8 mouse cellular contexts compared by ENCODE assay signal in genomic region chr14:55767519-55768414, GRCm38 (mm10). TPM values are rescaled to one million over a fixed set of nuclear protein-coding genes. Genes with fewer than 3 reads are reported as not detected.
A peak's percentile ranks its signal among the peaks of the same experiment; 100 is the strongest.
DNase-seq lines count a peak whose midpoint lies in the region; ATAC-seq and TF ChIP-seq lines count a peak whose summit lies in the region.

No protein-coding gene starts in this region.

- no peak for TF ChIP-seq POLR2A in bone marrow, adult 2 months (IDR thresholded peaks at IDR 0.05; ENCODE audit: borderline replicate concordance, control insufficient read depth, low read depth, low read length)
- no peak; the same call in 1 of the 2 replicates for TF ChIP-seq POLR2A in embryonic fibroblast, embryonic 13.5 days (IDR thresholded peaks at IDR 0.05; ENCODE audit: low read depth, low read length)

- H3K9ac ChIP-seq in limb, embryonic 11.5 days (ENCODE audit: low read length) = peak overlapping the region; percentile 61

- DNase-seq in frontal cortex, postnatal 14 days (ENCODE audit: low spot score in 2 of 2) = no peak
- peak; percentile 75 for DNase-seq in hindbrain, embryonic 10.5 days (ENCODE audit: low spot score)
- DNase-seq in limb, embryonic 11.5 days (ENCODE audit: low spot score) = peak; percentile 83
- peak; percentile 69 for DNase-seq in mesoderm, embryonic 11.5 days (ENCODE audit: low read depth, low spot score)
- peak; percentile 68 for DNase-seq in testis, postnatal 10 days (ENCODE audit: low spot score)

- no peaks in the 10 kb centered on the region for H3K9me3 ChIP-seq in hindbrain, embryonic 10.5 days
- H3K9me3 ChIP-seq in limb, embryonic 11.5 days (ENCODE audit: control insufficient read depth, low read length) = no peaks in the 10 kb centered on the region

- H3K27me3 ChIP-seq in hindbrain, embryonic 10.5 days (ENCODE audit: insufficient read depth, poor library complexity, severe bottlenecking) = peaks cover 85% of the 10 kb centered on the region
- H3K27me3 ChIP-seq in limb, embryonic 11.5 days (ENCODE audit: control insufficient read depth, insufficient read depth, low read length) = peaks cover 12% of the 10 kb centered on the region

- H3K27ac ChIP-seq in bone marrow, adult 2 months (ENCODE audit: control insufficient read depth, insufficient read depth, low read depth, low read length, poor library complexity) = peak overlapping the region; percentile 77
- H3K27ac ChIP-seq in embryonic fibroblast, embryonic 13.5 days (ENCODE audit: insufficient read depth, low read length) = peak overlapping the region; percentile 59
- peak overlapping the region; percentile 64 for H3K27ac ChIP-seq in hindbrain, embryonic 10.5 days
- no peak overlapping the region for H3K27ac ChIP-seq in limb, embryonic 11.5 days (replicated peaks; ENCODE audit: low read depth, low read length)

- 8% methylated on average over 52 of the region's 52 CpGs for WGBS in bone marrow, adult 2 months
- 12% methylated on average over 52 of the region's 52 CpGs for WGBS in hindbrain, embryonic 10.5 days
- 12% methylated on average over 52 of the region's 52 CpGs for WGBS in limb, embryonic 11.5 days

- ATAC-seq in frontal cortex, adult (ENCODE audit: low TSS enrichment) = peak; percentile 86
- ATAC-seq in limb, embryonic 11.5 days (ENCODE audit: insufficient number of reproducible peaks, low FRiP score, low TSS enrichment, low read depth) = peak; percentile 57; the same call in 1 of the 2 replicates

- TF ChIP-seq CTCF in bone marrow, adult 2 months (IDR thresholded peaks at IDR 0.05; ENCODE audit: control insufficient read depth, insufficient read depth, low read length) = peak; percentile 41
- TF ChIP-seq CTCF in embryonic fibroblast, embryonic 13.5 days (IDR thresholded peaks at IDR 0.05; ENCODE audit: borderline replicate concordance, insufficient read depth, low read length) = no peak

- H3K4me1 ChIP-seq in bone marrow, adult 2 months (ENCODE audit: control insufficient read depth, insufficient read depth, low read length) = peaks cover 2% of the 10 kb centered on the region; the same call in 1 of the 2 replicates
- peaks cover 4% of the 10 kb centered on the region for H3K4me1 ChIP-seq in embryonic fibroblast, embryonic 13.5 days (ENCODE audit: control insufficient read depth, insufficient read depth, low read length)
- H3K4me1 ChIP-seq in hindbrain, embryonic 10.5 days (replicated peaks) = peaks cover 16% of the 10 kb centered on the region
- 0 out of 2 replicates have a peak, but pooled peaks cover under 1% of the 10 kb centered on the region for H3K4me1 ChIP-seq in limb, embryonic 11.5 days (ENCODE audit: control insufficient read depth, insufficient read depth, low read length)

- peak overlapping the region; percentile 84 for H3K4me2 ChIP-seq in limb, embryonic 11.5 days (ENCODE audit: low read depth, severe bottlenecking)

- peak overlapping the region; percentile 71 for H3K4me3 ChIP-seq in bone marrow, adult 2 months (replicated peaks; ENCODE audit: control insufficient read depth, low read depth, low read length)
- no peak overlapping the region for H3K4me3 ChIP-seq in embryonic fibroblast, embryonic 13.5 days (ENCODE audit: insufficient read depth, low read length)
- H3K4me3 ChIP-seq in hindbrain, embryonic 10.5 days = peak overlapping the region; percentile 52
- peak overlapping the region; percentile 26 for H3K4me3 ChIP-seq in limb, embryonic 11.5 days (ENCODE audit: low read depth, low read length)

- H3K36me3 ChIP-seq in hindbrain, embryonic 10.5 days = no peaks in the 10 kb centered on the region
- H3K36me3 ChIP-seq in limb, embryonic 11.5 days (ENCODE audit: control insufficient read depth, insufficient read depth, low read length) = no peaks in the 10 kb centered on the region

RNA-seq across cellular contexts. Expression of gene Ltb4r1, which starts 2.0 kb away (rescaled TPM):
- 34.1 and 77.0 TPM in 2 replicates for polyA plus RNA-seq in bone marrow, adult 2 months (2011; ENCODE audit: insufficient read depth, insufficient read length, low replicate concordance, missing spikeins)
- 0.82 and 1.0 TPM in 2 replicates for polyA plus RNA-seq in embryonic fibroblast, embryonic 13.5 days (2011; ENCODE audit: insufficient read length, low read depth, missing spikeins)
- 0.11 and 0.39 TPM in 2 replicates for polyA plus RNA-seq in hindbrain, embryonic 10.5 days (2016; fragmentation: Nextera tagmentation; extraction: Ambion mirVana)
- polyA plus RNA-seq in limb, embryonic 11.5 days (2014; fragmentation: Nextera tagmentation; extraction: Ambion mirVana) = 0.17 TPM in 1 of 2 replicates, not detected in the other

RNA-seq across cellular contexts. Expression of gene Ltb4r2, which starts 6.5 kb away (rescaled TPM):
- polyA plus RNA-seq in bone marrow, adult 2 months (2011; ENCODE audit: insufficient read depth, insufficient read length, low replicate concordance, missing spikeins) = 2.8 and 6.5 TPM in 2 replicates
- polyA plus RNA-seq in embryonic fibroblast, embryonic 13.5 days (2011; ENCODE audit: insufficient read length, low read depth, missing spikeins) = 2.0 TPM in 2 replicates
- 0.14 and 0.21 TPM in 2 replicates for polyA plus RNA-seq in hindbrain, embryonic 10.5 days (2016; fragmentation: Nextera tagmentation; extraction: Ambion mirVana)
- polyA plus RNA-seq in limb, embryonic 11.5 days (2014; fragmentation: Nextera tagmentation; extraction: Ambion mirVana) = 0.39 and 0.68 TPM in 2 replicates

RNA-seq across cellular contexts. Expression of gene Cideb, which starts 9.5 kb away (rescaled TPM):
- polyA plus RNA-seq in bone marrow, adult 2 months (2011; ENCODE audit: insufficient read depth, insufficient read length, low replicate concordance, missing spikeins) = 1.6 TPM in 1 of 2 replicates, not detected in the other
- 0.95 TPM in 1 of 2 replicates, not detected in the other for polyA plus RNA-seq in embryonic fibroblast, embryonic 13.5 days (2011; ENCODE audit: insufficient read length, low read depth, missing spikeins)
- polyA plus RNA-seq in hindbrain, embryonic 10.5 days (2016; fragmentation: Nextera tagmentation; extraction: Ambion mirVana) = 0.17 TPM in 1 of 2 replicates, not detected in the other
- 0.37 TPM in 1 of 2 replicates, not detected in the other for polyA plus RNA-seq in limb, embryonic 11.5 days (2014; fragmentation: Nextera tagmentation; extraction: Ambion mirVana)

RNA-seq across cellular contexts. Expression of gene Adcy4, which starts 16.1 kb away (rescaled TPM):
- polyA plus RNA-seq in bone marrow, adult 2 months (2011; ENCODE audit: insufficient read depth, insufficient read length, low replicate concordance, missing spikeins) = 2.3 and 4.7 TPM in 2 replicates
- polyA plus RNA-seq in embryonic fibroblast, embryonic 13.5 days (2011; ENCODE audit: insufficient read length, low read depth, missing spikeins) = 8.7 and 18.0 TPM in 2 replicates
- polyA plus RNA-seq in hindbrain, embryonic 10.5 days (2016; fragmentation: Nextera tagmentation; extraction: Ambion mirVana) = 7.9 and 10.3 TPM in 2 replicates
- 13.2 and 15.0 TPM in 2 replicates for polyA plus RNA-seq in limb, embryonic 11.5 days (2014; fragmentation: Nextera tagmentation; extraction: Ambion mirVana)

RNA-seq across cellular contexts. Expression of gene Ripk3, which starts 20.9 kb away (rescaled TPM):
- polyA plus RNA-seq in bone marrow, adult 2 months (2011; ENCODE audit: insufficient read depth, insufficient read length, low replicate concordance, missing spikeins) = 27.7 and 38.9 TPM in 2 replicates
- polyA plus RNA-seq in embryonic fibroblast, embryonic 13.5 days (2011; ENCODE audit: insufficient read length, low read depth, missing spikeins) = 109 and 141 TPM in 2 replicates
- polyA plus RNA-seq in hindbrain, embryonic 10.5 days (2016; fragmentation: Nextera tagmentation; extraction: Ambion mirVana) = 11.9 and 14.4 TPM in 2 replicates
- polyA plus RNA-seq in limb, embryonic 11.5 days (2014; fragmentation: Nextera tagmentation; extraction: Ambion mirVana) = 26.3 and 30.8 TPM in 2 replicates

Comparison
In these comparisons a context has a peak if more than half of its experiments do, and no peak if none do; other contexts are left out.
1. DNase-seq: peak in hindbrain, embryonic 10.5 days (single experiment), limb, embryonic 11.5 days (single experiment), mesoderm, embryonic 11.5 days (single experiment) and testis, postnatal 10 days (single experiment); none in frontal cortex, postnatal 14 days (0 of 2).
2. RNA of gene Ltb4r1, which starts 2.0 kb away (polyA plus RNA-seq): 34.1 to 77.0 TPM in bone marrow, adult 2 months; 0.82 to 1.0 TPM in embryonic fibroblast, embryonic 13.5 days, 0.11 to 0.39 TPM in hindbrain, embryonic 10.5 days and 0.17 TPM in limb, embryonic 11.5 days; every median in the first group is over 10 times any median in the second.